Mouse (Mus musculus) cortical plate, adult 2 months (tissue): ENCODE data around the gene Acvrl1.

Source experiments
- CTCF ChIP-seq: fragments of 200-500 bp; IDR thresholded peaks from 2 replicates; pipeline ENCODE4 v1.5.1; 2011; ENCODE audit warnings: mild to moderate bottlenecking, control low read depth, low read length; ENCODE audit not compliant: insufficient read depth; ENCODE audit errors: extremely low read depth
- POLR2A ChIP-seq: fragments of 200-500 bp; IDR thresholded peaks from 2 replicates; pipeline ENCODE4 v1.6.1; 2011; ENCODE audit warnings: mild to moderate bottlenecking, low read length, control low read depth; ENCODE audit not compliant: insufficient read depth; ENCODE audit errors: extremely low read depth

GRCm38 (mm10) chr15:101097985-101098651, 30.2 kb upstream of the Acvrl1 start:
- TF ChIP-seq POLR2A = no peak
- no peak for TF ChIP-seq CTCF
